Mouse (Mus musculus): ENCODE data around the gene Telo2. TPM values are rescaled to one million over a fixed set of nuclear protein-coding genes. Genes with fewer than 3 reads are reported as not detected.

Gene Telo2
- polyA plus RNA-seq, 2 experiments from 2014 or later, result 16.8 to 18.7 TPM

Other genes with a start within 250 kb of the Telo2 start
- not detected for gene Igfals, start 250.0 kb downstream of the Telo2 start, polyA plus RNA-seq (2017; shearing (Covaris generic))
- 100 to 1,000 TPM in 1 of 2 experiments, 10 to 100 TPM in 1; 88.6 to 103 TPM for gene Nubp2, start 229.6 kb downstream of the Telo2 start, polyA plus RNA-seq (2017; shearing (Covaris generic))
- 10 to 100 TPM; 38.5 to 50.9 TPM for gene Spsb3, start 229.3 kb downstream of the Telo2 start, polyA plus RNA-seq (2017; shearing (Covaris generic))
- 10 to 100 TPM; 12.8 to 26.0 TPM for gene Eme2, start 220.9 kb downstream of the Telo2 start, polyA plus RNA-seq (2017; shearing (Covaris generic))
- 10 to 100 TPM; 77.7 to 87.5 TPM for gene Mrps34, start 220.9 kb downstream of the Telo2 start, polyA plus RNA-seq (2017; shearing (Covaris generic))
- 10 to 100 TPM; 51.5 to 53.2 TPM for gene Nme3, start 219.5 kb downstream of the Telo2 start, polyA plus RNA-seq (2017; shearing (Covaris generic))
- gene Mapk8ip3, start 179.0 kb downstream of the Telo2 start, polyA plus RNA-seq (2017; shearing (Covaris generic)), result 10 to 100 TPM; 26.1 to 28.6 TPM
- gene Jpt2, start 155.3 kb downstream of the Telo2 start, polyA plus RNA-seq (2017; shearing (Covaris generic)), result 10 to 100 TPM; 27.9 to 35.8 TPM
- gene Cramp1l, start 100.2 kb downstream of the Telo2 start, polyA plus RNA-seq (2017; shearing (Covaris generic)), result 10 to 100 TPM; 12.6 to 17.1 TPM
- 10 to 100 TPM; 14.5 TPM for gene Ift140, start 99.9 kb downstream of the Telo2 start, polyA plus RNA-seq (2017; shearing (Covaris generic))
- gene Tmem204, start 32.4 kb downstream of the Telo2 start, polyA plus RNA-seq (2017; shearing (Covaris generic)), result under 1 TPM in 1 of 2 experiments, not detected in 1; 0.63 TPM
- gene Ptx4, start 4.8 kb upstream of the Telo2 start, polyA plus RNA-seq (2017; shearing (Covaris generic)), result not detected
- gene Clcn7, start 17.4 kb upstream of the Telo2 start, polyA plus RNA-seq (2017; shearing (Covaris generic)), result 10 to 100 TPM; 15.4 to 16.8 TPM
- gene Ccdc154, start 46.5 kb upstream of the Telo2 start, polyA plus RNA-seq (2017; shearing (Covaris generic)), result not detected
- not detected for gene Gm38655, start 59.5 kb upstream of the Telo2 start, polyA plus RNA-seq (2017; shearing (Covaris generic))
- 10 to 100 TPM; 13.1 to 14.3 TPM for gene BC003965, start 68.6 kb upstream of the Telo2 start, polyA plus RNA-seq (2017; shearing (Covaris generic))
- 10 to 100 TPM; 14.4 to 20.2 TPM for gene Unkl, start 72.4 kb upstream of the Telo2 start, polyA plus RNA-seq (2017; shearing (Covaris generic))
- gene Gnptg, start 124.2 kb upstream of the Telo2 start, polyA plus RNA-seq (2017; shearing (Covaris generic)), result 10 to 100 TPM; 44.3 to 57.7 TPM
- gene Tsr3, start 124.2 kb upstream of the Telo2 start, polyA plus RNA-seq (2017; shearing (Covaris generic)), result 10 to 100 TPM; 27.7 to 32.1 TPM
- 1 to 10 TPM; 1.4 to 8.5 TPM for gene Baiap3, start 140.4 kb upstream of the Telo2 start, polyA plus RNA-seq (2017; shearing (Covaris generic))
- 100 to 1,000 TPM; 368 to 405 TPM for gene Ube2i, start 158.7 kb upstream of the Telo2 start, polyA plus RNA-seq (2017; shearing (Covaris generic))
- gene Prss34, start 182.4 kb upstream of the Telo2 start, polyA plus RNA-seq (2017; shearing (Covaris generic)), result not detected
- gene Prss28, start 192.7 kb upstream of the Telo2 start, polyA plus RNA-seq (2017; shearing (Covaris generic)), result not detected
- gene Prss29, start 202.7 kb upstream of the Telo2 start, polyA plus RNA-seq (2017; shearing (Covaris generic)), result not detected
- not detected for gene Tpsab1, start 229.6 kb upstream of the Telo2 start, polyA plus RNA-seq (2017; shearing (Covaris generic))